Mouse (Mus musculus): ENCODE data around the gene Caprin2.
"Not testable (repeated sequence)": the region's sequence is repeated elsewhere in the genome, so short reads cannot be mapped to it uniquely, and the experiment has no call there.

Gene Caprin2

GRCm38 (mm10) chr6:148895773-148896506 is at the start of gene Caprin2:
Caprin2 (minus strand) TSS chr6:148896237.
- H3K4me1 ChIP-seq (replicated peaks; ENCODE audit: low read depth, low read length), result peaks cover 22% of the 10 kb centered on the region
- TF ChIP-seq NANOG (IDR thresholded peaks at IDR 0.05; ENCODE audit: borderline replicate concordance, low read length) (no peak), POU5F1 (IDR thresholded peaks at IDR 0.05; ENCODE audit: borderline replicate concordance, low read length) (no peak), CTCF (conservative IDR thresholded peaks at IDR 0.05; ENCODE audit: low read length) (no peak)
- H3K9me3 ChIP-seq (ENCODE audit: low read length), result no peaks in the 10 kb centered on the region
- peak within 1 kb of the TSS; percentile 90 for H3K4me3 ChIP-seq (replicated peaks; ENCODE audit: low read length)
- 0 out of 2 replicates have a peak, but pooled peaks cover 4% of the 10 kb centered on the region for H3K36me3 ChIP-seq (ENCODE audit: insufficient read depth, low read length)
- H3K27me3 ChIP-seq (ENCODE audit: insufficient read depth, low read length), result no peaks in the 10 kb centered on the region

- Histone ChIP-seq H3K36me3 (ENCODE audit: insufficient read depth, low read length) (peaks cover 41% of the 10 kb centered on the region), H3K9me3 (ENCODE audit: low read length) (no peaks in the 10 kb centered on the region), H3K4me3 (replicated peaks; ENCODE audit: low read length) (peak overlapping the region; percentile 94), H3K27me3 (ENCODE audit: insufficient read depth, low read length) (no peaks in the 10 kb centered on the region), H3K4me1 (replicated peaks; ENCODE audit: low read depth, low read length) (peaks cover 54% of the 10 kb centered on the region)
- TF ChIP-seq NANOG (IDR thresholded peaks at IDR 0.05; ENCODE audit: borderline replicate concordance, low read length), result no peak
- TF ChIP-seq CTCF (conservative IDR thresholded peaks at IDR 0.05; ENCODE audit: low read length), result no peak
- no peak for TF ChIP-seq POU5F1 (IDR thresholded peaks at IDR 0.05; ENCODE audit: borderline replicate concordance, low read length)
These were observed 48.9 kb upstream of the Caprin2 start for GRCm38 (mm10) chr6:148944767-148945508.

- no peaks in the 10 kb centered on the region for H3K9me3 ChIP-seq (ENCODE audit: low read length)
- peak overlapping the region; percentile 94 for H3K4me3 ChIP-seq (replicated peaks; ENCODE audit: low read length)
- H3K4me1 ChIP-seq (replicated peaks; ENCODE audit: low read depth, low read length), result peaks cover 60% of the 10 kb centered on the region
- H3K36me3 ChIP-seq (ENCODE audit: insufficient read depth, low read length), result peaks cover 47% of the 10 kb centered on the region
- H3K27me3 ChIP-seq (ENCODE audit: insufficient read depth, low read length), result no peaks in the 10 kb centered on the region
- TF ChIP-seq CTCF (conservative IDR thresholded peaks at IDR 0.05; ENCODE audit: low read length) (no peak), POU5F1 (IDR thresholded peaks at IDR 0.05; ENCODE audit: borderline replicate concordance, low read length) (no peak)
These were observed 48.3 kb upstream of the Caprin2 start for GRCm38 (mm10) chr6:148944344-148944766.

GRCm38 (mm10) chr6:148943695-148944094 is 47.7 kb upstream of the Caprin2 start:
- Histone ChIP-seq H3K36me3 (ENCODE audit: insufficient read depth, low read length) (peaks cover 54% of the 10 kb centered on the region), H3K4me1 (replicated peaks; ENCODE audit: low read depth, low read length) (peaks cover 64% of the 10 kb centered on the region), H3K27me3 (ENCODE audit: insufficient read depth, low read length) (no peaks in the 10 kb centered on the region), H3K4me3 (replicated peaks; ENCODE audit: low read length) (peak overlapping the region; percentile 94), H3K9me3 (ENCODE audit: low read length) (no peaks in the 10 kb centered on the region)
- TF ChIP-seq CTCF (conservative IDR thresholded peaks at IDR 0.05; ENCODE audit: low read length) (no peak), NANOG (IDR thresholded peaks at IDR 0.05; ENCODE audit: borderline replicate concordance, low read length) (no peak), POU5F1 (IDR thresholded peaks at IDR 0.05; ENCODE audit: borderline replicate concordance, low read length) (no peak)

- H3K36me3 ChIP-seq (ENCODE audit: insufficient read depth, low read length), result peaks cover 67% of the 10 kb centered on the region
- peak overlapping the region; percentile 94 for H3K4me3 ChIP-seq (replicated peaks; ENCODE audit: low read length)
- TF ChIP-seq CTCF (conservative IDR thresholded peaks at IDR 0.05; ENCODE audit: low read length) (peak; percentile 28), NANOG (IDR thresholded peaks at IDR 0.05; ENCODE audit: borderline replicate concordance, low read length) (no peak)
- H3K9me3 ChIP-seq (ENCODE audit: low read length), result no peaks in the 10 kb centered on the region
- no peaks in the 10 kb centered on the region for H3K27me3 ChIP-seq (ENCODE audit: insufficient read depth, low read length)
- peaks cover 69% of the 10 kb centered on the region for H3K4me1 ChIP-seq (replicated peaks; ENCODE audit: low read depth, low read length)
These were observed 46.4 kb upstream of the Caprin2 start for GRCm38 (mm10) chr6:148942406-148942805.

GRCm38 (mm10) chr6:148941880-148942279 is 45.8 kb upstream of the Caprin2 start:
- no peaks in the 10 kb centered on the region for H3K27me3 ChIP-seq (ENCODE audit: insufficient read depth, low read length)
- no peaks in the 10 kb centered on the region for H3K9me3 ChIP-seq (ENCODE audit: low read length)
- peaks cover 68% of the 10 kb centered on the region for H3K36me3 ChIP-seq (ENCODE audit: insufficient read depth, low read length)
- peak overlapping the region; percentile 94; the same call in 1 of the 2 replicates for H3K4me3 ChIP-seq (replicated peaks; ENCODE audit: low read length)
- peaks cover 66% of the 10 kb centered on the region for H3K4me1 ChIP-seq (replicated peaks; ENCODE audit: low read depth, low read length)
- TF ChIP-seq CTCF (conservative IDR thresholded peaks at IDR 0.05; ENCODE audit: low read length) (no peak), POU5F1 (IDR thresholded peaks at IDR 0.05; ENCODE audit: borderline replicate concordance, low read length) (no peak), NANOG (IDR thresholded peaks at IDR 0.05; ENCODE audit: borderline replicate concordance, low read length) (no peak)

- peaks cover 78% of the 10 kb centered on the region for H3K4me1 ChIP-seq (replicated peaks; ENCODE audit: low read depth, low read length)
- not testable (repeated sequence) for H3K27me3 ChIP-seq (ENCODE audit: insufficient read depth, low read length); H3K9me3 ChIP-seq (ENCODE audit: low read length)
- H3K4me3 ChIP-seq (replicated peaks; ENCODE audit: low read length), result 0 out of 2 replicates have a peak overlapping the region, but pooled peaks have one; percentile 2
- H3K36me3 ChIP-seq (ENCODE audit: insufficient read depth, low read length), result peaks cover 81% of the 10 kb centered on the region
These were observed 44.3 kb upstream of the Caprin2 start for GRCm38 (mm10) chr6:148940383-148940782.

GRCm38 (mm10) chr6:148937693-148938092 is 41.7 kb upstream of the Caprin2 start:
- Histone ChIP-seq H3K9me3 (ENCODE audit: low read length) (no peaks in the 10 kb centered on the region), H3K4me3 (replicated peaks; ENCODE audit: low read length) (no peak overlapping the region; the same call in 1 of the 2 replicates), H3K4me1 (replicated peaks; ENCODE audit: low read depth, low read length) (peaks cover 90% of the 10 kb centered on the region), H3K27me3 (ENCODE audit: insufficient read depth, low read length) (no peaks in the 10 kb centered on the region), H3K36me3 (ENCODE audit: insufficient read depth, low read length) (peaks cover 89% of the 10 kb centered on the region)
- no peak for TF ChIP-seq CTCF (conservative IDR thresholded peaks at IDR 0.05; ENCODE audit: low read length)
- no peak for TF ChIP-seq NANOG (IDR thresholded peaks at IDR 0.05; ENCODE audit: borderline replicate concordance, low read length)
- TF ChIP-seq POU5F1 (IDR thresholded peaks at IDR 0.05; ENCODE audit: borderline replicate concordance, low read length), result no peak

Measured in E14TG2a.4 (cell line).